Mouse (Mus musculus): ENCODE data around the gene Ctbp2. TPM values are rescaled to one million over a fixed set of nuclear protein-coding genes. Genes with fewer than 3 reads are reported as not detected.
A peak's percentile ranks its signal among the peaks of the same experiment; 100 is the strongest.

The Ctbp2 gene
- polyA plus RNA-seq, 1 experiment from 2014 or later: 75.7 TPM

DNA sequence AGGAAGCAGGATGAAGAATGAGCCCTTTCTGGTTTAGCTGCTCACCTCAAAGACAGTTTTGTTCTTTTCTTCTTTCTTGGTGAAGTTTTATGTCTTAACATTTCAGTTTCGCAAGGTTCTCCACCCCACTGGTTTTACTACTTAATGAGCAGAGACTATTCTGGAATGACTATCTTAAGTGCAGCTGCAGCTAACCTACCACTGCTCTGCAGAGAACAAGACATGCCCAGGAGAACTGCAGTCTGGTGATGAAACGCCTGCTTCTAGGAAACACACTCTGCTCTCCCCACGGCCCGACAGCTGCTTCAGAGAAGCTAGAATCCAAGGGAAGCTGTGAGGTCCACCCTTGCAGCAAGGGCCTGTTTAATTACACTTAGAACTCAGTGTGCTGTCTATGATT lies 79.4 kb downstream of the Ctbp2 start:
- Histone ChIP-seq H3K4me3 (no peak overlapping the region), H3K36me3 (peaks cover 10% of the 10 kb centered on the region; the same call in 1 of the 2 replicates), H3K27me3 (ENCODE audit: insufficient read depth, poor library complexity, severe bottlenecking) (no peaks in the 10 kb centered on the region), H3K27ac (no peak overlapping the region), H3K9me3 (no peaks in the 10 kb centered on the region), H3K4me1 (peaks cover 68% of the 10 kb centered on the region)
- 71% methylated on average over 4 of the region's 4 CpGs for WGBS
- DNase-seq (ENCODE audit: low spot score): no peak

DNA sequence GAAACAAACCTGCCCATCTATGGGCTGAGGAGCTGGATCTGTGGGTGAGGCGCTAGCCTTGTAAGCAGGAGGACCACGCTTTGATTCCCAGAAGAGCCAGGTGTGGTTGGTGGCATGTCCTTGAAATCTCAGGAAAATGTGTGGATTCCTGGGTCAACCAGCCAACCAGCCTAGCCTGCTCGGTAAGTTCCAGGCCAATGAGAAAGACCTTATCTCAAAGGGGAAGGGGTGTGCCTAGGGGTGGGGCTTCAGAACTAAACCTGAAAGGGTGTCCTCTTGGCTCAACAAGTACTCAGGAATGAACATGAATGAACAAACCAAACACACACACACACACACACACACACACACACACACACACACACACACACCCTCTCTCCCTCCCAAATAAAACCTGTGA lies 82.4 kb downstream of the Ctbp2 start:
- H3K4me3 ChIP-seq: no peak overlapping the region
- peaks cover 9% of the 10 kb centered on the region; the same call in 1 of the 2 replicates for H3K36me3 ChIP-seq
- peaks cover 69% of the 10 kb centered on the region for H3K4me1 ChIP-seq
- WGBS: 57% methylated on average over 3 of the region's 3 CpGs
- no peaks in the 10 kb centered on the region for H3K27me3 ChIP-seq (ENCODE audit: insufficient read depth, poor library complexity, severe bottlenecking)
- H3K9me3 ChIP-seq: no peaks in the 10 kb centered on the region
- no peak for DNase-seq (ENCODE audit: low spot score)
- H3K27ac ChIP-seq: peak overlapping the region; percentile 59

DNA sequence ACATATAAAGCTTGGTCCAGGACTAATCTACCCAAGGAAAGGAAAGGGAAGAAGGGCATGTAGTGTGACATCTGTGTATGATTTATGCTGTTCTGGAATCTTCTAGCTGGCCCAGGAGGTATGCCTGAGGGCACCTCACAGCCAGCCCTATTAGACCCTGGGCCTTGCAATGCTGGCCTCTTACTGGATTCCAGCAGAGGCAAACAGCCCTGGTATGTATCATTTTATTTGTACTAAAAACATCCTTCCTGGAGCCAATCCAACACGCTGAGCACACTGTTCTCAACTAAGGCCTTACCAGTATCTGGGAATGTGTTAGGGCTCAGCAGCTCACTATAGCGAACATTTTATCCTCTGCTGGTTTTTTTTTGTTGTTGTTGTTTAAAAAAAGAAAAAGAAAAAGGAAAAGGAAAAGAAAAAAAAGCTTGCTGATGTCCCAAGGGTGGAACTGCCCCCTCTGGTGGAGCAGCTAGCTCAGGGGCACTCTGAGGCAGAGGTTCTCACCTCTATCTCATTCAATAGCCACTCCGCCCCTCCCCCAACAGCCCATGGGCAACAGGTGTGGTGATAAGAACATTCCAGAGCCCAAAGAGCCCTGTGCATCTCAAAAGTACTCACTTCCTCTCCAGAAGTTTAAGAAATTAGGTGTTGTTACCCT lies 83.3 kb downstream of the Ctbp2 start:
- WGBS: 73% methylated on average over 3 of the region's 3 CpGs
- Histone ChIP-seq H3K36me3 (peaks cover 6% of the 10 kb centered on the region; the same call in 1 of the 2 replicates), H3K27me3 (ENCODE audit: insufficient read depth, poor library complexity, severe bottlenecking) (no peaks in the 10 kb centered on the region), H3K27ac (peak overlapping the region; percentile 59), H3K9me3 (no peaks in the 10 kb centered on the region), H3K4me3 (no peak overlapping the region), H3K4me1 (peaks cover 78% of the 10 kb centered on the region)
- no peak for DNase-seq (ENCODE audit: low spot score)

DNA sequence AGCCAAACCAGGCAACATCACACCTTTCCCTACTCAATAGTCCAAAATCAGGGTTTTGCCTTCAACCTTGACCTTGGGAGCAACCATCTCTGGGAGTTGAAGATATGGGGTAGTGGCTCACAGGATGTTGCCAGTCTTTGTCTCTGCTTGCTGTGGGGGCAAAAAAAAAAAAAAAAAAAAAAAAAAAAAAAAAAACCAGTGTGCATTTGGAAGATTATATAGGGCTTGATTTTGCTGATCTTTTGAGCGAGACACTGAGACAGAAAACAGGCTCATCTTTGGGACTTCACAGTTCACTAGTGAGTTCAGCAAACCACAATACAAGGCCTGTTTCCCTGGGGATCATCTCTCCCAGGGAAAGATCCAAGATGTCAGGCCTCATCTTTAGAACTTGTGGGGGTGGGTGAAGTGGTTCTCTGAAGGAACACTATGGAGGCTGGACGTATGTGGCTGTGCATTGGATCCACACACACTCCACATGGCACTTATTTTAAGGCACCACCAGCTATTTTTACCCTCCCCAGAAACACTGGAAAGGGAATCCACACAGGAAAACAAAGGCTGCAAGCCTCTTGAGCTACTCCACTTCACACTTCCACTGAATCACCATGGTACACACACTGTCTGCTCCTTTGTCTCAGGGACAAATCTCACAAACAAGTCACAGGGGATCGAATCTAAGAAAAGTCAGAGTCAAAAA lies 84.4 kb downstream of the Ctbp2 start:
- DNase-seq (ENCODE audit: low spot score): no peak
- Histone ChIP-seq H3K4me1 (peaks cover 85% of the 10 kb centered on the region), H3K27me3 (ENCODE audit: insufficient read depth, poor library complexity, severe bottlenecking) (no peaks in the 10 kb centered on the region), H3K36me3 (peaks cover 6% of the 10 kb centered on the region; the same call in 1 of the 2 replicates), H3K9me3 (no peaks in the 10 kb centered on the region), H3K27ac (peak overlapping the region; percentile 59; the same call in 1 of the 2 replicates), H3K4me3 (no peak overlapping the region)
- WGBS: 59% methylated on average over 3 of the region's 3 CpGs

DNA sequence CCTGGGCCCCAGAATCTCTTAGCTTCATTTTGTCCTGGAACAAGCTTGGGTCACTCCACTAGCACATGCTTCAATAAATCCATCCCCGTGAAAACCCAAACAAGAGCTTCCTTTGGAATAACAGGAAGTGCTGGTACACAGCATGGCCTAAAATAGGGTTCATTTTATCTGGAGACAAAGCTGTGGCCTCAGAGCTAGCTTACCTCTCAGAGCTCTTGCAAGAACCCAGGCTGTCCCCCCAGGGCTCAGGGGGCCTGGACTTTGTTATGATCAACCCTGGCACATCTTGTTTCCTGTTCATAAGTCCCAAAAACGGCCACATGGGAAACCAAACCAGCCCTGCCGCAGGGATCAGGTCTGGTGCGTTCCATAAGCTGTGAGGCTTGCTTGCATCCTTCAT lies 86.5 kb downstream of the Ctbp2 start:
- DNase-seq (ENCODE audit: low spot score): peak; percentile 70
- Histone ChIP-seq H3K27me3 (ENCODE audit: insufficient read depth, poor library complexity, severe bottlenecking) (no peaks in the 10 kb centered on the region), H3K36me3 (no peaks in the 10 kb centered on the region), H3K4me1 (peaks cover 97% of the 10 kb centered on the region), H3K9me3 (no peaks in the 10 kb centered on the region), H3K27ac (peak overlapping the region; percentile 77), H3K4me3 (no peak overlapping the region)
- WGBS: 45% methylated on average over 4 of the region's 4 CpGs

DNA sequence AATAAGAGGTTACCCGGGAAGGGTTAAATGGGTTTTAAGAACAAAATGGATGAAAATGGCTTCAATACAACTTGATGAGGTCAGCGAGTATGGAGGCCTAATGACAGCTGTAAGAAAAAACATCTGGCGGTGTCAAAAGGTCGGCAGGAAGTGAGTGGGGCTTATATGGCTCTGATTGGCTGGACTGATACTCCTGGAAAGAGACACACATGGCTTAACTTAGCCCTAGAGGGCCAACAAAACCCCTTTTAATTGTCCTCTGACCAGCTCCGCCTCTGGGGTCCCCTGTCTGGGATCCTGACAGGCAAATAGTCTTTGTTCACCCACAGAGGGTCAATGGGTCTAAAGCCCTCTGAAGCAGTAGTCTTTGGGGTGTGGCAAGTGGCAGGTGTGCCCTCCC lies 86.9 kb downstream of the Ctbp2 start:
- Histone ChIP-seq H3K9me3 (no peaks in the 10 kb centered on the region), H3K36me3 (no peaks in the 10 kb centered on the region), H3K4me3 (no peak overlapping the region), H3K4me1 (peaks cover 95% of the 10 kb centered on the region), H3K27me3 (ENCODE audit: insufficient read depth, poor library complexity, severe bottlenecking) (no peaks in the 10 kb centered on the region), H3K27ac (peak overlapping the region; percentile 77)
- peak; percentile 74 for DNase-seq (ENCODE audit: low spot score)
- 53% methylated on average over 5 of the region's 5 CpGs for WGBS

DNA sequence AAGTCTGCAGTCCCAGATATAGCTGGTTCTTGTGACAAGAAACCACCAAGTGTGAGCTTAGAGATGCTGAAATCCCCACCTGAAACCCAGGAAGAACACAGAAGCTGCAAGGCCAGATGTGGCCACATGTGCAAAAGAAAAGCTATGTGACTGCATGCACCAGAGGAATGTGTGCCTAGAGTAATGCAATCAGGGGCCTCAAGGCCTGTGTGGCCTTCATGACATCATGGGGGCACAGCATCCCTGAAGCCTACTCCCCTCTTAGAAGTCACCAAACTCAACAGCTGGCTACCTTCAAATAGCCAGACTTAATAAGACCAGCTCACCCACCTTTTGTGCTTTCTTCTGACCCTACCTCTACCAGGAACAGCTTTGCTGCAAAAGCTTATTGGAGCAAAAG lies 88.3 kb downstream of the Ctbp2 start:
- Histone ChIP-seq H3K9me3 (no peaks in the 10 kb centered on the region), H3K4me3 (0 out of 2 replicates have a peak overlapping the region, but pooled peaks have one; percentile 2), H3K27ac (peak overlapping the region; percentile 77), H3K36me3 (peaks cover 2% of the 10 kb centered on the region; the same call in 1 of the 2 replicates), H3K4me1 (peaks cover 82% of the 10 kb centered on the region), H3K27me3 (ENCODE audit: insufficient read depth, poor library complexity, severe bottlenecking) (no peaks in the 10 kb centered on the region)
- DNase-seq (ENCODE audit: low spot score): no peak

DNA sequence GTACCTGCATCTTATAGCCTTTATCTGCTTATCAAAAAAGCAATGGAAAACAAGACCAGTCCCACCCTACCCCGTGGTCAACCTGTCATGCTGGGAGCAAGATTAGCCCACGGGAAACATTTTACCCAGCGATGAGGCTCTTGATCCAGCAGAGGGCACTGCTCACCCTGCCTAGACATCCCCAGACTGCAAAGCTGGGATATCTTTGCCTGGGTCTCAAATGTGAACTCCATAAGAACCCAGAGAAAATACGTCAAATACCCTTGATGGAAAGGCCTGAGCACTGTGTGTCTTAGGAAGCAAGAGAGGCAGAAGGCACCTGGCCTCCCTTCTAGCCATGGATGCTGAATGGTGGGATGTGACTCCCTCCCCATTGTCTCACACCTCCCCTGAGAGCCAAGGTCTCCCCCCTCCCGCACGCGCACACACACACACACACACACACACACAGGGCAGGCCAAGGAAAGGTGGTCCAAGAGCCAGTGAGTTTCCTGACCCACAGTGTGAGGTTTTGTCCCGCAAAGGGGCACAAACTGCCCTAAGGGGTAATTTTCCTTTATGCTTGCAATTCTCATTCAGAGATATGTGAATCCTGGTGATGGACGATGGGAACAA lies 91.5 kb downstream of the Ctbp2 start:
- peaks cover 2% of the 10 kb centered on the region; the same call in 1 of the 2 replicates for H3K36me3 ChIP-seq
- no peak for DNase-seq (ENCODE audit: low spot score)
- 51% methylated on average over 9 of the region's 9 CpGs for WGBS
- H3K27me3 ChIP-seq (ENCODE audit: insufficient read depth, poor library complexity, severe bottlenecking): no peaks in the 10 kb centered on the region
- peak overlapping the region; percentile 17; the same call in 1 of the 2 replicates for H3K27ac ChIP-seq
- peaks cover 72% of the 10 kb centered on the region for H3K4me1 ChIP-seq
- no peak overlapping the region for H3K4me3 ChIP-seq
- H3K9me3 ChIP-seq: no peaks in the 10 kb centered on the region

DNA sequence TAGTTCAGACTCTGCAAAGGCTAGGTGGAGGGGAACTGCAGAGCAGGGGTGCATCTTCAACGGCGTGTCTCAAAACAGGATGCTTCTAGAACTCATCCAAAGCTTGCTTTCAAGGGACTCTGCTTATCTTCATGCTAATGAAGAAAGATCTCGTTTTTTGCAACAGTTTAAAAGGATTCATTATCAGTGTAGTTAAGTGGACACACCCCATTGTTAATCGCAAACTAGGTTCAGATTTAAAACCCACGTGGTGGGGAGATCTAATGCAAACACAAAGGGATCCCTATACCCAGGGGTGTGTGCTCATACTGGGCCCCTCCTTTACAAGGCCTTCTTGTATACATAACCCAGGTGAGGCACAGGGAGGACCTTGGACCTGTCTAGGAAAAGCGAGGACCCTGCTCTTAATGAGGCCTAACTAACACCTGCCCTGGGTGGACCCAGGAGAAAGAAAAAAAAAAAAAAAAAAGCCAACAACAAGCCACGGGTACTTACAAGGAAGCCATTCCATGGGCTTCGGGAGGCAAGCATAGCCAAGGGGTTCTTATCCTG lies 94.6 kb downstream of the Ctbp2 start:
- WGBS: 63% methylated on average over 8 of the region's 8 CpGs
- Histone ChIP-seq H3K9me3 (no peaks in the 10 kb centered on the region), H3K4me3 (no peak overlapping the region), H3K27ac (no peak overlapping the region), H3K4me1 (peaks cover 71% of the 10 kb centered on the region), H3K27me3 (ENCODE audit: insufficient read depth, poor library complexity, severe bottlenecking) (no peaks in the 10 kb centered on the region), H3K36me3 (peaks cover 2% of the 10 kb centered on the region; the same call in 1 of the 2 replicates)
- DNase-seq (ENCODE audit: low spot score): no peak

DNA sequence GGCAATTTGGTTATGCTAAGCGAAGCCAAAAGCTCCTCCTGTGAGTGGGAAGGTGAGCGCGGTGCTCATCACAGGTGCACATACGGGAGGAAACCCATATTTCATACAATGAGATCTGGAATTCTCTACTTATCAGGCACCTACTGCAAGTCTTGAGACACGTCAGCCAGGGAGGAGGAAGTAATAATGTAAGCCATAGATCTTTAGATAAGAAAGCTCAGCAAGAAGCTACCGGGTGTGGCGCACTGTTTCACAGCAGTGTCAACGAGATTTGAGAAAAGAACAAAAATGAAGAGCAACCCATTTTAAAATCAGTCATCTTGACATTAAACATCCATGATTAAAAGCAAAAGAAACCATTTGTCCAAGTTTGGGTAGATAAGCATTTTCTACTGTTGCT lies 95.2 kb downstream of the Ctbp2 start:
- no peaks in the 10 kb centered on the region for H3K27me3 ChIP-seq (ENCODE audit: insufficient read depth, poor library complexity, severe bottlenecking)
- H3K4me3 ChIP-seq: no peak overlapping the region
- WGBS: 81% methylated on average over 8 of the region's 8 CpGs
- no peak for DNase-seq (ENCODE audit: low spot score)
- H3K27ac ChIP-seq: no peak overlapping the region
- no peaks in the 10 kb centered on the region for H3K9me3 ChIP-seq
- peaks cover 71% of the 10 kb centered on the region for H3K4me1 ChIP-seq
- peaks cover 5% of the 10 kb centered on the region; the same call in 1 of the 2 replicates for H3K36me3 ChIP-seq

DNA sequence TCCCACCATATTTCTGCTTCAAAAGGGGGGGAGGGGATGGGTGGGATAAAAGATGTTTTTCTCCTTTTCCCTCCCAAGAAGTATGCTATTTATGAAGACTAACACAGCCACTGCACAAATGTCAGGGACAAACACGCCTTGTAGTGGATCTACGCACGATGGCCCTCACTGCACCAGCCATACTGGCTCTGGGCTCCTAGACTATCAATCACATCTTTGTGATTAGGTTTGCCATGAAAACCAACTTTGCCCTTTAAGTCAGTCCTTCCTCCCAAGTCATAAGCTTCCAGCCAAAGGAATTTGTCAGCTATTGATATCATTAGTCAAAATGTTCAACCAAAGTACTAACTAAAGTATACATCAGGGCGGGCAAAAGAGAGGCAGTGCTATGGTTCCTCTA lies 96.2 kb downstream of the Ctbp2 start:
- H3K9me3 ChIP-seq: no peaks in the 10 kb centered on the region
- no peaks in the 10 kb centered on the region for H3K27me3 ChIP-seq (ENCODE audit: insufficient read depth, poor library complexity, severe bottlenecking)
- WGBS: 90% methylated on average over 4 of the region's 4 CpGs
- peaks cover 67% of the 10 kb centered on the region for H3K4me1 ChIP-seq
- H3K4me3 ChIP-seq: no peak overlapping the region
- peaks cover 6% of the 10 kb centered on the region; the same call in 1 of the 2 replicates for H3K36me3 ChIP-seq
- no peak for DNase-seq (ENCODE audit: low spot score)
- no peak overlapping the region for H3K27ac ChIP-seq

DNA sequence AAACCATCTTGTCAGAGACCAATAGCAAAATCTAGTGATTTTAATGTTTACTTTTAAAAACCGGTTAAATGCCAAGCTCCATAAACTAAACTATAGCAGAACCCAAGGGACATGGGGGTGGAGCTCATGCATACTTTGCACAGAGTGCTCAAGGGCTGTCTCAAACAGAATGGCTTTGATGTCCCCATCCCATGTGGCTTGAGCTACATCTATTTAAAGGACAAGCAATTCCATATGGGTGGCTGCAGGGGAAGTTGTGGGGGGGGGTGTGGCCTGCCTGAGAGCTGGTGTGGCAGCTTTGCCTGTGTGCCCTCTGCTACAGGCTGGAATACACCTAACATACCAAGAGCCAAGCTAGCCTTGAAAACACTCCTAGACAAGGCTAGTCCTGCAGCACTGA lies 99.5 kb downstream of the Ctbp2 start:
- no peak for DNase-seq (ENCODE audit: low spot score)
- WGBS: 81% methylated on average over 1 of the region's 1 CpGs
- peaks cover 69% of the 10 kb centered on the region for H3K4me1 ChIP-seq

More for the DNA sequence above, 99.5 kb downstream of the Ctbp2 start:
- no peak overlapping the region for H3K4me3 ChIP-seq
- H3K9me3 ChIP-seq: no peaks in the 10 kb centered on the region
- no peak overlapping the region for H3K27ac ChIP-seq
- H3K36me3 ChIP-seq: peaks cover 5% of the 10 kb centered on the region; the same call in 1 of the 2 replicates
- H3K27me3 ChIP-seq (ENCODE audit: insufficient read depth, poor library complexity, severe bottlenecking): no peaks in the 10 kb centered on the region

All from heart, embryonic 10.5 days (tissue).